Mouse (Mus musculus) A20 (cell line): ENCODE measurements at regions not wholly inside any gene's neighbourhood (a gene's known extent, or its start where the extent isn't known, plus 50 kb on each side); places are given as distances from the start of the nearest gene placed in this dataset.
A peak's percentile ranks its signal among the peaks of the same experiment; 100 is the strongest.

Experiments used
- DNase-seq: peaks from one replicate; pipeline ENCODE4 v3.0.0-alpha.2; 2011; ENCODE audit warnings: low read depth, low spot score

- DNase-seq, result no peak
Observed at GRCm38 (mm10) chr1:120396290-120396689, 55.9 kb downstream of the C1ql2 start.

- DNase-seq, result peak; percentile 8
Observed at GRCm38 (mm10) chr1:120403304-120403703, 62.9 kb downstream of the C1ql2 start.

- peak; percentile 18 for DNase-seq
Observed at GRCm38 (mm10) chr1:120416007-120416406, 75.6 kb downstream of the C1ql2 start.
